ENCODE assay signal across 1 mouse cellular context in the genomic region with DNA sequence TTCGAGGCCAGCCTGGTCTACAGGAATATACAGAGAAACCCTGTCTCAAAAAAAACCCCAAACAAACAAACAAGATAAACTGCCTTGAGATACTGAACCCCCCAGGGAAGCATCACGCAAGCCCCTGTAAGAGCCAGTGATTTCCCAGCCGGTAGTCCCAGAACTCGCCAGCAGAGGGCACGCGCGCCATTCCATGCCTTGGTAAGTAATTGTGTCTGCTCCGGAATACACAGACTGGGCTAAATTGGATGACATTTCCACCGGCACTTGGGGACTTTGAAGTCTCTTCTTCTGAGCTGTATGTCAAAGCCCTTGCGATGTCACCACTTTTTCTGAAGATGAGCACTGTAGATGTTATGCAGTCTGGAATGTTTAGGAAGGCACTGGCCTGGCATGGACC.
TF ChIP-seq lines count a peak whose summit lies in the region.

No protein-coding gene starts in this region.

TF ChIP-seq in C2C12, 6 proteins besides CTCF, POLR2A, EP300 and RAD21:
- TF ChIP-seq CEBPB (IDR thresholded peaks at IDR 0.05; ENCODE audit: low read depth) (no peak), MAX (IDR thresholded peaks at IDR 0.05) (no peak), USF1 (IDR thresholded peaks at IDR 0.05; ENCODE audit: low read depth) (no peak)
